Mouse (Mus musculus) retina, adult 2 months (tissue): Measurements from ENCODE around the gene Fam166b.
A peak's percentile ranks its signal among the peaks of the same experiment; 100 is the strongest.

Source experiments
- DNase-seq: peaks from one replicate; pipeline ENCODE4 v3.0.0-alpha.2; 2012; ENCODE audit warnings: low read depth, low spot score

Gene Fam166b

GRCm38 (mm10) chr4:43381408-43382154, 47.4 kb downstream of the Fam166b start, which contains the start of gene Rusc2:
Gene Rusc2, plus strand, starts transcription at chr4:43381979.
- peak; percentile 86 for DNase-seq

DNA sequence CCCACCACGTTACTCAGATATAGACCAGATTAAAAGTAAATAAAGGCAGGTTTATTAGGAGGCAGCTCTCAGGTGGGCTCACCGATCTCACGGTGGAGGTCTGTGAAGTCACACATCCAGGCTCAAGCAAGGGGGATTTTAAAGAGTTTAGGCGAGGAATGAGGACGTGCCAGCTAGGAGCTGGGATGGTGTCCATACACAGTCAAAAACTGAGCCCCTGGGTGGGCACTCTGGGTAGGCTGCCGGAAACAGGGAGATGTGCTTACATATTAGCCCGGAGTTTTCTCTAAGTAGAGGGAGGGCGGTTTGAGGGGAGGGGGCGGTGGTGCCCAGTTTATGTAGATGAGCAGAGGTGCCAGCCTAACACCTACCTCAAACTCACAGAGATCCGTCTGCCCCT, 48.0 kb downstream of the Fam166b start:
- no peak for DNase-seq

- no peak for DNase-seq
Observed at GRCm38 (mm10) chr4:43379601-43380000, 49.3 kb downstream of the Fam166b start.
